Mouse (Mus musculus): ENCODE data around the gene Magee2.
"Not testable (repeated sequence)": the region's sequence is repeated elsewhere in the genome, so short reads cannot be mapped to it uniquely, and the experiment has no call there.

Gene Magee2

GRCm38 (mm10) chrX:104856751-104857341 lies at the start of gene Magee2:
Gene Magee2, minus strand, starts transcription at chrX:104857267.
- DNase-seq, result peak; percentile 2

- DNase-seq, result no peak
Measured at GRCm38 (mm10) chrX:104853610-104854009, 3.5 kb downstream of the Magee2 start.

- not testable (repeated sequence) for DNase-seq
Measured at GRCm38 (mm10) chrX:104817583-104817982, 39.5 kb downstream of the Magee2 start.

- DNase-seq, result not testable (repeated sequence)
Measured at GRCm38 (mm10) chrX:104816987-104817386, 40.1 kb downstream of the Magee2 start.

GRCm38 (mm10) chrX:104813704-104814103 lies 43.4 kb downstream of the Magee2 start:
- DNase-seq, result not testable (repeated sequence)

Measured in cerebellum, adult 9-11 months (tissue).